Mouse (Mus musculus) embryo, embryonic 10.5 days (tissue): ENCODE measurements at regions not wholly inside any gene's neighbourhood (a gene's known extent, or its start where the extent isn't known, plus 50 kb on each side); places are given as distances from the start of the nearest gene placed in this dataset.
"Not testable (repeated sequence)": the region's sequence is repeated elsewhere in the genome, so short reads cannot be mapped to it uniquely, and the experiment has no call there.

Source experiments
- DNase-seq: peaks from one replicate; pipeline ENCODE4 v3.0.0-alpha.2; 2015; ENCODE audit warnings: low spot score

GRCm38 (mm10) chr3:5806947-5807575 is 56.5 kb downstream of the Gm8797 start:
- DNase-seq = no peak

DNA sequence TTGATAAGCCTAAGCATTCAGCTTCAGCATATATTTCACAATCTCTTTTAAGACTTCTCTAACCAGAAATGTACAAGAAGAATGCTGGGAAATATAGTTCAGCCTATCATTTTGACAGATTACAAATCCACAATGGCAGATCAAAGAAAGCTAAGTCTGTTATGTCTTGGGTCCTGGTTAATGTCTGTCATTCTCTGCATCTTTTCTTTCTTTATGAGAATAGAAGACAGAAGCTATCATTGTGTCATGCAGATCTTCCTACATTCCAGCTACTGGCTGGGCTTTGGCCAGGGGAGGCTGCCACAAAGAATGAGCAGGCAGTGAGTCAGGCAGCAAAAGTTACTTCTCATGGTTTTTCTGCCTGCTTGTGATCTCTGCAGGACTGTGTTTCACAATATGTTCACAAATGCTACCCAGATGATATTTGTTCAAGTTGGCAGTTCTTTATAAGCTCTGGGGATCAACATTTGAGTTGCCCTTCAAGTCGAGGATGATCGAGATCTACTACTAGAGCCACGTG is 60.5 kb downstream of the Gm8797 start:
- no peak for DNase-seq

DNA sequence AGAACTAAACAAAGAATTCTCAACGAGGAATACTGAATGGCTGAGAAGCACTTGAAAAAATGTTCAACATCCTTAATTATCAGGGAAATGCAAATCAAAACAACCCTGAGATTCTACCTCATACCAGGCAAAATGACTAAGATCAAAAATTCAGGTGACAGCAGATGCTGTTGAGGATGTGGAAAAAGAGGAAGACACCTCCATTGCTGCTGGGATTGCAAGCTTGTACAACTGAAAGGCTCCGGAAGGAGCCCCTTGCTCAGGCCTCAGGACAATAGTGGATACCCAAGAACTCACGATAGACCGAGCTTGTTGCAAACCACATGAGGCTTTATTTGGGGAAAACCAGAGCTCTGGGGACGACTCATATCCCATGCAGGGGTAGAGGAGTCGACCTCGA is 69.6 kb downstream of the Gm8797 start:
- not testable (repeated sequence) for DNase-seq

GRCm38 (mm10) chr3:5860237-5860636 is 109.6 kb downstream of the Gm8797 start:
- DNase-seq = not testable (repeated sequence)

GRCm38 (mm10) chr3:5870407-5870806 is 119.8 kb downstream of the Gm8797 start:
- no peak for DNase-seq

GRCm38 (mm10) chr3:5879113-5879512 is 128.5 kb downstream of the Gm8797 start:
- no peak for DNase-seq

- no peak for DNase-seq
Measured at GRCm38 (mm10) chr3:5917536-5917935, 166.9 kb downstream of the Gm8797 start.

DNA sequence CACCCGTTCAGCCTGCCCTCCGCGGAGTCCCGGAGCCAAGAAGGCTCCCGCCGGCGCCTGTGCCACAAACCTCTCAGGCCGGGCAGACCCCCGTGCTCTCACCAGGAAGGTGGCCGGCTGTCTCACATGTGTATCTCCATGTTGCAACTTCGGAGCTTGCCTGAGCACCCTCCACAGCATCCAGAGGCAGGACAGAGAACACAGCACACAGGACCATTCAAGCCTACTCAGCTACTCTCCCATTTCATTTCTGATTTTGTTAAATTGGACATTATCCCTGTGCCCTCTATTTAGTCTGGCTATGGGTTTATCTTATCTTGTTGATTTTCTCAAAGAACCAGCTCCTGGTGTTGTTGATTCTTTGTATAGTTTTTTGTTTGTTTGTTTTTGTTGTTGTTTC is 199.6 kb downstream of the Gm8797 start:
- not testable (repeated sequence) for DNase-seq

DNA sequence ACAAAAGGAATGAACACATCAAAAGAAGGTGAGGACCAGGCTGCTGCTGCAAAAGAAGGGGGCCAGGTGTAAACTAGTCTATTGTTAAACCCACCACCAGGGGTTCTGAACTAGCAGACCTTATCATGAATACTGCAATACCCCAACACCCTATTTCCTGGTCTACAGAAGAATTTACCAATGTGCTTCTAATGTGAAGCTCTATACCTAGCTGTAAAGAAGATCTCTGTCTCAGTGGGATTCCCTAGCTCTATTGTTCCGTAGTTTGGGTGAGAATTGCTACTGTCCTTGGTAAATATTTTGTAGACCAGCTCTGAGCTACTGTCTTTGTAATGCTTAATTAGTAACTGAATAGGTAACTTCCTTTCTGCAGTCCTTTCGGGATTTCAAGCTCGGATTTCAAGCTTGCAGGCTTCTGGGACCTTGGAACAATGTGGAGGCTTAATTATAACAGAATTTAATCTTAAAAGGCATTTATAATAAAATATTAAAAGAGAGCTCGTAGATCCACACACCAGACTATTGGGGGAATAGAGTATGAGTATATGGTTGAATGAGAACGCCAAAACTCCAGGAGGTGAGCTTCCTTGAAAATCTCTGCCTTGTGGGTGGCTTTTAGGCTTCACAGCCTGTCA is 238.5 kb downstream of the Gm8797 start:
- not testable (repeated sequence) for DNase-seq

GRCm38 (mm10) chr3:6004423-6004822 is 253.8 kb downstream of the Gm8797 start:
- DNase-seq = no peak

DNA sequence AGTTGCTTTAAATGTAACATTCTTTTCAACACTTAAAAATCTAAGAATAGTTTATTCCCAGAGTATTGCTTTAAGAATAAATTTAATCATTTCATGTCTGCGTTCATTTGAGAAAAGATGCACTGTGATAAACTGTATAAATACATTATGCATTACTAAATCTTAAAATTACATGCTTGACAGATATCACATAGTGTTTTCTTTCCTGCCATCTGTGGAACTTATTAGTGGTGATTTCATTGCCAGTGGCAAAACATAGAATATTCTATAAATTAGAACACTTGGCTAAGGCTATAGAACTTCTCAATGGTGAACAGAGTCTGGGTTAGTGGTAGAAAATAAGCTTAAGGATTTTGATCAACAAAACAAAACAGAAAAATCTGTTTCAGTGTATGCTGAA is 268.1 kb downstream of the Gm8797 start:
- DNase-seq = no peak

DNA sequence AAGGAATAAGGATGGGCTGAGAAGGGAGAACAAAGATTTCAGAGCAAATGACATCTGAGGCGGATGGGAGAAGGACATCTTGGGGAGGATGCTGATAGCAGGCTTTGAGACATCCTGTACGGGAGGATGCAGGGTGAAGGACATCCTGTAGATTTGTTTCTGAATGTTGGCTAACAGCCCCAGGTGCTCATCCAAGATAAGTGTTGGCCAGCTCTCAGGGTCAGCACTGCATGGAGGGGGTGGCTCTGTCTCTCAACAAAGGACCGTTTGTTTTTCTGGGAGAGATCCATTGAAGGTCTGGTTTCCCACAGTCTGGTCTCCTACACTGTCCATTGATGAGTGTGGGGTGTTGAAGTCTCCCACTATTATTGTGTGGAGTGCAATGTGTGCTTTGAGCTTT is 290.7 kb downstream of the Gm8797 start:
- not testable (repeated sequence) for DNase-seq

DNA sequence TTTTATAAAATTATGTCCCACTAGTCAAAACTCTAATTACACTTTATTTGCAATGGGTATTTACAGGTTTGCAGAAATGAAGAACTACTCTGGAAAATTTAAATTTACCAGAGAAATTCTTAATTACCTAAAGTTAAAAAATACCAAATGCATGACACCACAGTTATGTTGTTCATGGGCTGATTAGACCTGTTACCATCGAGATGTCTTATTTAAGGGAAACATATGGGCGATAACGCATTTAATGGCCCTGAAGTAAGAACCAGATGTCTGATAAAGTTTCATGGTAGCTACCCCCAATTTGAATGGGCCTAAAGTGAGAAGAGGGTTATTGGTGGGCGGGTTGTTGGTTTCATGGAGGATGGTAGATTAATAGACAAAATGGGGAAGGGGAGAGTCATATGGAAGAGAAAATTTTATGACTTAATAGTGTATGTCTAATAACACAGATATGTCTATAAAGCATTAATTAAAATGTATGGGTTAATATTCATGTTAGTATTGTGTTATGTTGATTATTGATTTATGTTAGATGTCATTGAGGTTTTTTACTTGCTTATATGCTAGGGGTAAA is 299.0 kb downstream of the Gm8797 start:
- DNase-seq = no peak

GRCm38 (mm10) chr3:6051901-6052300 is 301.3 kb downstream of the Gm8797 start:
- DNase-seq = no peak

DNA sequence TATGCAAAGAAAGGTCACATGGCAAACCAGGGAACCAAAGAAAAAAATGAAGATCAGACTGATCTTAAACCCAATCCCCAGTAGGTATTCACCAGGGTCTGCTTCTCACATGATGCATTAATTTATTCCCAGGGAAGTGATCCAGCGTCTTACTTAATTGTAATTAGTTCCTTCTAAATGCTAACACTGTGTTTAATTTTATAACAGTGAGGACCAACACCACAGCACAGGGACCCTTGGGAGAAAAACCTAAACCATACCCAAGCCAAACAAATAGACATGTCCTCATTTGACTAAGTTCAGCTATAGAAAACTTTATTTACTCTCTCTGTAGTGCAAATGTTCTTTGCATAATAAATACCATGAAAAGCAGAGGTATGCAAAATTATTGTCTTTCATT is 333.2 kb downstream of the Gm8797 start:
- no peak for DNase-seq

DNA sequence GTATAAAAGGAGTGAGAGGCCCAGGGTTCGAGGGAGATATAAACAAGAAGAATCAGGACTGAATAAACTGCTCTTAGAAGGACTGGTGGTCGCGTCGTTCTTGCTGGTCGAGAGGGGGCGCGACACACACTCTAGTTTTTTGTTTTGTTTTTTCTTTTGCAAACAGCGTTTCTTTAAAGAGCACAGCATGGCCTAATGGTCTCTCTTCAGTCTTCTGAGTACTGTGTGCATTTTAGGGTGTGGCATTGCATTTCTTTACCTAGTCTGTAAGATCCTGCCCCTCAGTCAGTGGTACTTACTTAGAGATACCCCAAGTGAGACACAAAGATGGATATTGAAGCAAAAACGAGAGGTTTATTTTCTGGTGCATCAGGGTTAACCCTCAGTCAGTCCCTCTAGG is 336.7 kb downstream of the Gm8797 start:
- DNase-seq = no peak

DNA sequence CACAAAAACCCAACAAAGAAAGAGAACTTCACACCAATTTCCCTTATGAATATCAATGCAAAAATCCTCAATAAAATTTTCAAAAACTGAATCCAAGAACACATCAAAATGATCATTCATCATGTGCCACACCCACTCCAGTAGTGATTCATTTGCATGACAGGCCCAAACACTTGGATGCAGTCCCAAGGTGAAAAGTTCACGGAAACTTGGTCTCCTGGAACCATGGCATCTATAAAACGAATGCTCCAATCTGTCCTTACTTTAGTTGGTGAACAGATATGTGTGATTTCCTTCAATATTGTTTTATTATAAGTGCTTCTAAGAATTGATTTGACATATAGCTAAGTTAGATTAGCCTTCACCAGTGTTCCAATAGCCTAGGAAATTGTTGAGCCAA is 343.3 kb downstream of the Gm8797 start:
- no peak for DNase-seq

DNA sequence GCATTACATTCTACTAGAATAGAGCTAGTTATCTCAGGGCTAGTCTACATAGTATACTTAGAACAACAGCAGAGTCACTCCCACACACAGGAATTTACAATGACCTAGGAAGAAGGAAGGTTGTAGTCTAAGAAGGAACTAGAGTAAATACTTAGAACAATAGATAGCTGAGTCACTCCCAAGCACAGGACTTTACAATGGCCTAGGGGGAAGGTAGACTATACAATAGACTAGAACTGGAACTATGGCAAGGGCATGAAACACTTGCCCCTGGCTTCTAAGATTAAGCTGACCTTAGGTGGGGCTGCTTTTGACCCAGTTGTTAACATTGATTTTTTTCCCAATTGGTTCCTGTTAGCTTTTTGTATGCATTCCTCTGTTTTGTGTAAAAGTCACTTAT is 343.8 kb downstream of the Gm8797 start:
- DNase-seq = not testable (repeated sequence)

DNA sequence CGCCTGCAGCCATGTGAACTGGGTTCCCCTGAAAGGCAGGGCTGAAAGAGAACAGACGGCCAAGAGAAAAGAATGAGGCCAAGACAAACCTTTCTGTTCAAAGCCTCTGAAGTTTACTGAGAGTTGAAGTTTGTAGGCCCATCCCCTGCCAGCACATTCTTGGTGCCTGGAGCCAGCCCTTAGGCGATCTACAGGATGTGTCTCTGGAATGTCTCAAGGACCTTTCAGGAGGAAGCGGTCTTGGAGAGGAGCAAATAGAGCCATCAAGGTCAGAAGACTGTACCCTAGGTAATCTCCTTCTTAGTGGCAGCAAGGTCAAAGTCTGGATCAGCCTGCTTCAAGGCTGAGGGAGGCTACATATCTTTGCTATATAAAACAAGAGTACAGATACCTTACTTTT is 350.3 kb downstream of the Gm8797 start:
- DNase-seq = no peak

DNA sequence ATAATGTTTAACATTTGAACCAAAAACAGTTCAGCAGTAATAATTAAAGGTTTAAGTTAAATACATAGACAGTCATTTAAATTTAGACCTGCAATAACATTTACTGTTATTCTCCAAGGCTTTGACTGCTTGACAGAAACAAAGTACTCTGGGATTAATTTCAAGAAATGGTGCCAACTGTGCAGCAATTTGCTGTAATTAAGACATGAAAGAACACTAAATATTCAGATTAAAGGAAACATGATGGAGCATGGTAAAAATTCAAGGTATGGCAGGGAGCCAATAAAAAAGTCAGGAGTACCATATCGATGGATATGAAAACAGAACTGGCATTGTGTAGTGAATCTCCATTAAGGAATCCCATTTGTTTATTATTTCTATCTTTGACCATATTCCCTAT is 352.3 kb downstream of the Gm8797 start:
- no peak for DNase-seq

GRCm38 (mm10) chr3:6106659-6107058 is 356.1 kb downstream of the Gm8797 start:
- peak; percentile 76 for DNase-seq

DNA sequence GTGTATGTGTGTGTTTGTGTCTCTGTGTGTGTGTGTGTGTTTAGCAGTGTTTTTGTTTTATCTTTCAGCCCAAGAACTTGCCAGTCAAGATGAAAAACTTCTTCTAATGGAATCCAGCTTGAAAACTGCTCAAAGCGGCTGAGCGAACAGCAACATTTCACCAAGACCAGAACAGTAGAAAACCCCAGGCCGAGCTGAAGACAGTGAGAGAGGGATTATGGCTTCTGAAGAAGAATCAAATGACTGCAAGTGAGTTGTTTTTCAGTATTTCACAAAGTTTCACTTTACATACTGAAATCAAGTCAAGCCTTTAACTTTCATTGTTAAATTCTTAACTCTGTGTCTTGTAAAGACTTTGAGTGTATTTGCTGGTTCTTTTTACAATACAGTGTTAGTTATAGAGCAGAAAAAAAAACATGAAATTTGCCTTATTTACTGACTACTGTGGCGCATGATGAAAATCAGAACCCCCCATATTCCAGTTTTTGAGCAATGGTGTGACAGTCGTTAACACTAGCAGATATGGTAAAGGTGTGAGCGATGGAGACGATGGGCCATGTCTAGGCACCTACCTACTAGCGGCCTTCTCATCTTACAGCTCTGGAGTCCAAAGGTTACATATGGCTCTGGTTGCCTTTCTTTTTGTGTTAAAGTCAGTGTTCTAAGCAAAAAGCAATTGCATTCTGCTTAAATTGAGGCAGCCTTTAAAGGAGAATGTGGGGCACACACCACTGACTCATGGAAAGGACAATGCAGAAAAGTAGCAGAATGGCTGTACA is 357.0 kb downstream of the Gm8797 start:
- peak; percentile 62 for DNase-seq

GRCm38 (mm10) chr3:6118721-6119120 is 368.1 kb downstream of the Gm8797 start:
- DNase-seq = no peak
